Mouse (Mus musculus): ENCODE measurements around the gene Ggn. TPM values are rescaled to one million over a fixed set of nuclear protein-coding genes. Genes with fewer than 3 reads are reported as not detected.
"Not testable (repeated sequence)": the region's sequence is repeated elsewhere in the genome, so short reads cannot be mapped to it uniquely, and the experiment has no call there.

The Ggn gene
- polyA plus RNA-seq, 1 experiment from 2014 or later = 0.48 TPM

- Histone ChIP-seq H3K27ac (ENCODE audit: low read length) (no peak overlapping the region), H3K27me3 (replicated peaks; ENCODE audit: control insufficient read depth, insufficient read depth, low read length) (no peaks in the 10 kb centered on the region), H3K9me3 (ENCODE audit: control insufficient read depth, low read length) (no peaks in the 10 kb centered on the region), H3K4me3 (ENCODE audit: low read length) (no peak overlapping the region), H3K9ac (ENCODE audit: low read depth, low read length) (no peak overlapping the region), H3K4me1 (ENCODE audit: control insufficient read depth, insufficient read depth, low read length) (peaks cover 3% of the 10 kb centered on the region), H3K36me3 (ENCODE audit: control insufficient read depth, insufficient read depth, low read length) (no peaks in the 10 kb centered on the region), H3K4me2 (ENCODE audit: low read depth, low read length) (no peak overlapping the region)
- 37% methylated on average over 16 of the region's 16 CpGs for WGBS
- no peak for ATAC-seq
Measured at GRCm38 (mm10) chr7:29137429-29137828, 32.6 kb upstream of the Ggn start.

GRCm38 (mm10) chr7:29139237-29139636 lies 30.8 kb upstream of the Ggn start:
- ATAC-seq; H3K9me3 ChIP-seq (ENCODE audit: control insufficient read depth, low read length); H3K4me3 ChIP-seq (ENCODE audit: low read length); H3K4me1 ChIP-seq (ENCODE audit: control insufficient read depth, insufficient read depth, low read length); H3K4me2 ChIP-seq (ENCODE audit: low read depth, low read length); H3K27ac ChIP-seq (ENCODE audit: low read length); H3K36me3 ChIP-seq (ENCODE audit: control insufficient read depth, insufficient read depth, low read length); H3K9ac ChIP-seq (ENCODE audit: low read depth, low read length); H3K27me3 ChIP-seq (replicated peaks; ENCODE audit: control insufficient read depth, insufficient read depth, low read length): not testable (repeated sequence)
- 89% methylated on average over 3 of the region's 4 CpGs for WGBS

GRCm38 (mm10) chr7:29141416-29141815 lies 28.6 kb upstream of the Ggn start:
- Histone ChIP-seq H3K4me2 (ENCODE audit: low read depth, low read length) (no peak overlapping the region), H3K4me3 (ENCODE audit: low read length) (no peak overlapping the region), H3K36me3 (ENCODE audit: control insufficient read depth, insufficient read depth, low read length) (no peaks in the 10 kb centered on the region), H3K9me3 (ENCODE audit: control insufficient read depth, low read length) (no peaks in the 10 kb centered on the region), H3K4me1 (ENCODE audit: control insufficient read depth, insufficient read depth, low read length) (no peaks in the 10 kb centered on the region), H3K27me3 (replicated peaks; ENCODE audit: control insufficient read depth, insufficient read depth, low read length) (no peaks in the 10 kb centered on the region), H3K9ac (ENCODE audit: low read depth, low read length) (no peak overlapping the region), H3K27ac (ENCODE audit: low read length) (no peak overlapping the region)
- ATAC-seq = no peak
- WGBS = 77% methylated on average over 8 of the region's 8 CpGs

- Histone ChIP-seq H3K36me3 (ENCODE audit: control insufficient read depth, insufficient read depth, low read length) (no peaks in the 10 kb centered on the region), H3K9me3 (ENCODE audit: control insufficient read depth, low read length) (no peaks in the 10 kb centered on the region), H3K27me3 (replicated peaks; ENCODE audit: control insufficient read depth, insufficient read depth, low read length) (no peaks in the 10 kb centered on the region), H3K27ac (ENCODE audit: low read length) (no peak overlapping the region), H3K4me3 (ENCODE audit: low read length) (no peak overlapping the region), H3K9ac (ENCODE audit: low read depth, low read length) (no peak overlapping the region), H3K4me2 (ENCODE audit: low read depth, low read length) (no peak overlapping the region), H3K4me1 (ENCODE audit: control insufficient read depth, insufficient read depth, low read length) (no peaks in the 10 kb centered on the region)
- no peak for ATAC-seq
- 88% methylated on average over 4 of the region's 4 CpGs for WGBS
Measured at GRCm38 (mm10) chr7:29144006-29144405, 26.0 kb upstream of the Ggn start.

- 63% methylated on average over 7 of the region's 7 CpGs for WGBS
- no peak overlapping the region for H3K4me3 ChIP-seq (ENCODE audit: low read length)
Measured at GRCm38 (mm10) chr7:29146625-29147367, 23.2 kb upstream of the Ggn start.

GRCm38 (mm10) chr7:29148771-29149170 lies 21.2 kb upstream of the Ggn start:
- no peaks in the 10 kb centered on the region for H3K9me3 ChIP-seq (ENCODE audit: control insufficient read depth, low read length)
- WGBS = 92% methylated on average over 15 of the region's 15 CpGs

More at GRCm38 (mm10) chr7:29146625-29147367, 23.2 kb upstream of the Ggn start:
- peak; percentile 86 for ATAC-seq
- Histone ChIP-seq H3K27me3 (replicated peaks; ENCODE audit: control insufficient read depth, insufficient read depth, low read length) (no peaks in the 10 kb centered on the region), H3K9me3 (ENCODE audit: control insufficient read depth, low read length) (no peaks in the 10 kb centered on the region), H3K27ac (ENCODE audit: low read length) (no peak overlapping the region), H3K36me3 (ENCODE audit: control insufficient read depth, insufficient read depth, low read length) (no peaks in the 10 kb centered on the region), H3K4me1 (ENCODE audit: control insufficient read depth, insufficient read depth, low read length) (no peaks in the 10 kb centered on the region), H3K4me2 (ENCODE audit: low read depth, low read length) (no peak overlapping the region), H3K9ac (ENCODE audit: low read depth, low read length) (no peak overlapping the region)

GRCm38 (mm10) chr7:29151486-29151885 lies 18.5 kb upstream of the Ggn start:
- Histone ChIP-seq H3K4me1 (ENCODE audit: control insufficient read depth, insufficient read depth, low read length) (peaks cover 3% of the 10 kb centered on the region; the same call in 1 of the 2 replicates), H3K4me2 (ENCODE audit: low read depth, low read length) (no peak overlapping the region), H3K9ac (ENCODE audit: low read depth, low read length) (no peak overlapping the region), H3K27me3 (replicated peaks; ENCODE audit: control insufficient read depth, insufficient read depth, low read length) (no peaks in the 10 kb centered on the region), H3K4me3 (ENCODE audit: low read length) (no peak overlapping the region), H3K36me3 (ENCODE audit: control insufficient read depth, insufficient read depth, low read length) (peaks cover 10% of the 10 kb centered on the region), H3K9me3 (ENCODE audit: control insufficient read depth, low read length) (peaks cover 4% of the 10 kb centered on the region; the same call in 1 of the 2 replicates), H3K27ac (ENCODE audit: low read length) (no peak overlapping the region)
- 67% methylated on average over 10 of the region's 10 CpGs for WGBS
- no peak for ATAC-seq

More at GRCm38 (mm10) chr7:29148771-29149170, 21.2 kb upstream of the Ggn start:
- no peak overlapping the region for H3K27ac ChIP-seq (ENCODE audit: low read length)
- H3K4me3 ChIP-seq (ENCODE audit: low read length) = no peak overlapping the region
- no peaks in the 10 kb centered on the region for H3K4me1 ChIP-seq (ENCODE audit: control insufficient read depth, insufficient read depth, low read length)
- H3K36me3 ChIP-seq (ENCODE audit: control insufficient read depth, insufficient read depth, low read length) = peaks cover under 1% of the 10 kb centered on the region; the same call in 1 of the 2 replicates
- no peak overlapping the region for H3K9ac ChIP-seq (ENCODE audit: low read depth, low read length)
- ATAC-seq = no peak
- no peak overlapping the region for H3K4me2 ChIP-seq (ENCODE audit: low read depth, low read length)
- H3K27me3 ChIP-seq (replicated peaks; ENCODE audit: control insufficient read depth, insufficient read depth, low read length) = no peaks in the 10 kb centered on the region

GRCm38 (mm10) chr7:29154018-29154720 lies 15.8 kb upstream of the Ggn start:
- H3K27me3 ChIP-seq (replicated peaks; ENCODE audit: control insufficient read depth, insufficient read depth, low read length) = no peaks in the 10 kb centered on the region; the same call in 1 of the 2 replicates
- H3K9me3 ChIP-seq (ENCODE audit: control insufficient read depth, low read length) = peaks cover 4% of the 10 kb centered on the region; the same call in 1 of the 2 replicates
- no peak for ATAC-seq
- H3K9ac ChIP-seq (ENCODE audit: low read depth, low read length) = no peak overlapping the region
- H3K27ac ChIP-seq (ENCODE audit: low read length) = no peak overlapping the region
- 95% methylated on average over 14 of the region's 14 CpGs for WGBS
- no peak overlapping the region for H3K4me2 ChIP-seq (ENCODE audit: low read depth, low read length)
- H3K36me3 ChIP-seq (ENCODE audit: control insufficient read depth, insufficient read depth, low read length) = peaks cover 10% of the 10 kb centered on the region
- H3K4me3 ChIP-seq (ENCODE audit: low read length) = no peak overlapping the region
- H3K4me1 ChIP-seq (ENCODE audit: control insufficient read depth, insufficient read depth, low read length) = peaks cover 3% of the 10 kb centered on the region; the same call in 1 of the 2 replicates

GRCm38 (mm10) chr7:29155196-29155837 lies 14.7 kb upstream of the Ggn start:
- WGBS = 7% methylated on average over 37 of the region's 37 CpGs
- Histone ChIP-seq H3K9ac (ENCODE audit: low read depth, low read length) (peak overlapping the region; percentile 92), H3K4me1 (ENCODE audit: control insufficient read depth, insufficient read depth, low read length) (peaks cover 3% of the 10 kb centered on the region; the same call in 1 of the 2 replicates), H3K9me3 (ENCODE audit: control insufficient read depth, low read length) (peaks cover 4% of the 10 kb centered on the region; the same call in 1 of the 2 replicates), H3K36me3 (ENCODE audit: control insufficient read depth, insufficient read depth, low read length) (peaks cover 10% of the 10 kb centered on the region), H3K27me3 (replicated peaks; ENCODE audit: control insufficient read depth, insufficient read depth, low read length) (no peaks in the 10 kb centered on the region; the same call in 1 of the 2 replicates), H3K4me2 (ENCODE audit: low read depth, low read length) (peak overlapping the region; percentile 88), H3K4me3 (ENCODE audit: low read length) (peak overlapping the region; percentile 92), H3K27ac (ENCODE audit: low read length) (peak overlapping the region; percentile 97)
- peak; percentile 89 for ATAC-seq
